Mouse (Mus musculus): ENCODE data around the gene Tshr.
A peak's percentile ranks its signal among the peaks of the same experiment; 100 is the strongest.
"Not testable (repeated sequence)": the region's sequence is repeated elsewhere in the genome, so short reads cannot be mapped to it uniquely, and the experiment has no call there.

Tshr gene

GRCm38 (mm10) chr12:91500475-91500874 lies 116.1 kb downstream of the Tshr start:
- no peak for DNase-seq (ENCODE audit: low read depth, low spot score)

DNA sequence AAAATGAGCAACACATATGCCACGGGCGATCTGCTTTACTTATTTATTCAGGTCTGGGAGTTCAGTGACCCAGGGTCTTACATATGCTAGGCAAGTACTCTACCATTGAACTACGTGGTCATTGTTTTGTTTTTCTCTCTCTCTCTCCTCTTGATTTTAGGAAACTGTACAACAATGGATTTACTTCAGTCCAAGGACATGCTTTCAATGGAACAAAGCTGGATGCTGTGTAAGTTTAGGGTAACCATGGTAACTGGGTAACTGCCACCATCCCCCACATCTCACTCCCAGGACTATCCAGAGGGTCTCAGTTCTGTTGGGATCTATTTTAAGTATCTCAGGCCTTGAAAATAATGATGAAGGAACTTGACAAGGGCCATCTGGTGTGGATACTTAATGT lies 127.4 kb downstream of the Tshr start:
- no peak for DNase-seq (ENCODE audit: low read depth, low spot score)

GRCm38 (mm10) chr12:91513980-91514379 lies 129.6 kb downstream of the Tshr start:
- peak; percentile 31 for DNase-seq (ENCODE audit: low read depth, low spot score)

- DNase-seq (ENCODE audit: low read depth, low spot score), result no peak
Observed at GRCm38 (mm10) chr12:91517808-91518207, 133.4 kb downstream of the Tshr start.

GRCm38 (mm10) chr12:91523626-91524025 lies 139.3 kb downstream of the Tshr start:
- no peak for DNase-seq (ENCODE audit: low read depth, low spot score)

DNA sequence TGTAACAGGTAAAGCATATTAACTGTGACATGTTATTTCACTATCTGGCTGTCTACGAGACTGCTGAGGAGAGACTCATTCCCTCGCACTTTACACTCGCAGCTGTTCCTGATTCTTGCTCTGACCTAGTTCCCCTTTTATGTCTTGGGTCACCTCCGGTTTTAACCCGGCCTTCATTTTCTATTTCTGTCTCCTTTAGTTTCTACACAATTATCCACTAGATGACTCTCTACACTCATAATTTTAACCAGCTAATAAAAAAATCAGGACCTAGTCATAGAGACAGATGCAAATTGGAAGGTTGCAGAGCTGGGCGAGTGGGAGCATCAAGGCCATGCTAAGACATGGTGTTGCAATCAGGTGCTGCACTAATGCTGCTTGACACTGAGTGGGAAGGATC lies 150.2 kb downstream of the Tshr start:
- DNase-seq (ENCODE audit: low read depth, low spot score), result no peak

- DNase-seq (ENCODE audit: low read depth, low spot score), result no peak
Observed at GRCm38 (mm10) chr12:91540202-91540601, 155.8 kb downstream of the Tshr start.

- no peak for DNase-seq (ENCODE audit: low read depth, low spot score)
Observed at GRCm38 (mm10) chr12:91549471-91549870, 165.1 kb downstream of the Tshr start.

GRCm38 (mm10) chr12:91551773-91552526 lies 167.6 kb downstream of the Tshr start:
- DNase-seq (ENCODE audit: low read depth, low spot score), result peak; percentile 62

DNA sequence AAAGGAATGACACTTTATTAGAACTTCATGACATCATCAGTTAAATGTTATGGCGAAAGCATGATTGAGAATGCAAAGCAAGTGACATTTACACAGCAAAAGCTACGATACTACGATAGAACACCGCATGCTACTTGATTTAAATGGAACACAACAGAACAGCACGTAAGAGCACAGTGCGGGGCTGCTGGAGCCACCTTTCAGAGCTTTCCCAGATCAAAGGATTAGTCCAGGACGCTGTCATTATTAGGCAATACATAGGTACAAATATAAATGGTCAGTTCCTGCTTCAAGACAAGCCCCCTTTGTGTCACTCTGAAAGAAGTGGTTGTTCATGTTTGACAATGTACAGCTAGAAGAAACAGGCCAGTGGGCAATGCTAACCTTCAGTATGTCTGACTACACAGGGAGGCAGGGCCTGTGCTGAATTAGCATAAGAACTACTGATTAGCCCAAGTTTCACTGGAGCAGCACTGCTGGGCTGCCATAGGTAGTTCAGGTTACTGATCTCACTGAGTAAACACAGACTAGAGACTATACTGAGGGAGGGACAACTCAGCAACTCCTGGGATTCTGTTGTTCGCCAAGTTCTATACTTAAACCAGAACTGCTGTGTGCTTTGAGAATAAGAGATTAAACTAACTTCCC lies 173.1 kb downstream of the Tshr start:
- DNase-seq (ENCODE audit: low read depth, low spot score), result not testable (repeated sequence)

- DNase-seq (ENCODE audit: low read depth, low spot score), result not testable (repeated sequence)
Observed at GRCm38 (mm10) chr12:91558152-91558551, 173.8 kb downstream of the Tshr start.

- no peak for DNase-seq (ENCODE audit: low read depth, low spot score)
Observed at GRCm38 (mm10) chr12:91567145-91567544, 182.8 kb downstream of the Tshr start.

DNA sequence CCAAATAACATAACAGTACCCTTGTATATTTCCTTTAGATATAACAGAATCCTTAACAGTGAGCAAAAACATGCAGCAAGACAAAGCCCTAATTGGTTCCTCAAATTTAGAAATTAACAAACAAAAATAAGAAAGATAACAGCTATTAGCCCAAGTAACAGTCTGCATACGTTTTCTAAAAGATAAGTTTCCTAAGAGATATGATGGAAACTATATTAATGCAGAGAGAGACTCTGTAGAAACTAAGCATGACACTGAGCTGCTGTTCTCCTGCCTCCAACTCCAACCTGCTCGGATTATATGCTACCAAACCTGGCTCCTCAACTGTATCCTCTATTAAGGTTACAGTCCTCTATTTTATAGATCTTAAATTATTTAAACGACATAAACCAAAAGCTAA lies 184.9 kb downstream of the Tshr start:
- DNase-seq (ENCODE audit: low read depth, low spot score), result no peak

GRCm38 (mm10) chr12:91571708-91572107 lies 187.3 kb downstream of the Tshr start:
- no peak for DNase-seq (ENCODE audit: low read depth, low spot score)

- no peak for DNase-seq (ENCODE audit: low read depth, low spot score)
Observed at GRCm38 (mm10) chr12:91579665-91580064, 195.3 kb downstream of the Tshr start.

DNA sequence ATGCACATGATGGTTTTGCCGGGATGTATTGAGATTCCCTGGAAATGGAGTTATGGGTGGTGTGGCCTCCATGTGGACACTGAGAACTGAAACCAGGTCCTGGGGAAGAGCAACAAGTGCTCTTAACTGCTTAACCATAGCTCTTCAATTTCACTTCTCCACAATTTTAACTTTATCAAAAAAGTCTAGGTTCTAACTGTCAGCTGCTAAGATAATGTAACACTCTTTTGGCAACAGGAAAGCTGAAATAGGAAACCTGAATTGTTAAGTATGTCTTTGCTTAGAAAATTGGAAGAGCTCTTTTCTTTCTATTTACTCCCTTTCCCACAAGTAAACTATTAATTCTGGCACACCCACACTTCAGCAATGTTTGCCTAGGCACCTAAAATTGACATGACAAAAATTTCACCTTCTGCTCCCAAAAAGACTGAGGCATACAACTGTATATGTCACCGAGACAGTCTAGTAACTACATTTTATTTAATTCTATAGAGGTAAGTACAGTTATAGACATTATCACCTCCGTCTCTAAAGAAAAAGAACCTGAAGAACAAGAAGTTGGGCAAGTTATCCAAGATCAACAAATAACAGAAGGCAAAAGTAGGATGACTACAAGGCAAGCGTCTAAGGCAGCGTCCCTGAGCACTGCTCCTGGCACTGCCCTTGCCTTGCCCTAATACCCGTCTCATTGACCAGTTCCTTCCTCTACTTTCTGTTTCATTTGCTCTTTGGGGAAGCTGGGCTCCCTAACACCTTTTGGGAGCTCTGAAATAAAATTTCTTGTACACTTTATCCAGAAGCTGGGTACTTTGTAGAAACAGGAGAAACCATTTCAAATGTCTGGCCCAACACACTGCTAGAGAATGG lies 197.1 kb downstream of the Tshr start:
- DNase-seq (ENCODE audit: low read depth, low spot score), result no peak

GRCm38 (mm10) chr12:91582362-91583002 lies 198.1 kb downstream of the Tshr start:
- no peak for DNase-seq (ENCODE audit: low read depth, low spot score)

DNA sequence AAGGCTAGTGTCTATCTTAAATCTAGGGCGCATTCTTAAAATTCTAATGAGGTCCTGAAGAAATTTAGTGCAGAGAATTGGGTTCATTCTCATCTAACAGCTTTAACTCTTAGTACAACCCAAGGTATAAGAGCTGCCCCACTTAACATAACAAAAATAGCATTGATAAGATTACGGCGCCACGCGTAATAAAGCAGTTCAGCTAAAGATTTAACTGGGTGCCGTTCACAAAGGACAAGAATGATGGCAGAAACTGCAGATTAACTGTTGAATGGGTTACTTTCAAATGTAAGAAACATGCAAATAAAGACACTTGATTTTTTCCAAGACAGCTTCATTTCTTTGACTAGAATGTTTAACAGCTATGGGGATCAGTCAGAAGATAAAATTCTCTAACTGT lies 199.0 kb downstream of the Tshr start:
- DNase-seq (ENCODE audit: low read depth, low spot score), result no peak

DNA sequence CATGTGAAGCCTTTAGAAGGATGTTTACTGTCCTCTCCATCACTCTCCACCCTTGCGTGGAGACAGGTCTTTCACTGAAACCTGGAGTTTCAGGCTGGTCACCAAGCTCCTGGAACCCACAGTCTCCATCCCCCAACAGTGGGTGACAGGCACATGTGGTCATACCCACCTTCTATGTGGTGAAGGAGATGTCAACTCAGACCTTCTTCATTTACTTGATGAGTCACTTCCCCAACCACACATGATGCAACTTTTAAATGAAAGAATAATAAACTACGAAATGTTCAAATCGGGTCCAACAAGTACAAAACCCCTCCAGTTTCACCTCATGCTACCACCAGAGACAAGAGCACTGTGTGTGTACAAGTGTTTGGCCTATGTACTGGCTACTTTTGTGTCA lies 200.8 kb downstream of the Tshr start:
- no peak for DNase-seq (ENCODE audit: low read depth, low spot score)

- not testable (repeated sequence) for DNase-seq (ENCODE audit: low read depth, low spot score)
Observed at GRCm38 (mm10) chr12:91585815-91586214, 201.5 kb downstream of the Tshr start.

DNA sequence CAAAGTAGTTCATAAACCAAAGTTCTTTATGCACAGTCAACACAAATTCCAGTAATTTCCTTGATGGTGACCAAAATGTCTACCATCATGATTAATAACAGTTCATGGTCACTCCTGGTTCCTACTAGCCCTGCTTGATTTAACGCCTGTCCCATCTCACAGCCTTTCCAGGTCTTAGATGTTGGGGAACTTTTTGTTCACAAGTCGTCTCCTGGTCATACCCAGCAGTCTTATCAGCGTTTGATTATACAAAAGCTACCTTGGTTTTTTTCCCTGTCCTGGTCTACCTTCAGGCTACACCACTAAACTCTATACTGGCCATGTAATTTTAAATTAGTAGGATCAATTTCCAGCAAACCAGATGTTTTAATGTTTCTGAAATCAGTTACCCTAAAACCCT lies 202.7 kb downstream of the Tshr start:
- DNase-seq (ENCODE audit: low read depth, low spot score), result no peak

DNA sequence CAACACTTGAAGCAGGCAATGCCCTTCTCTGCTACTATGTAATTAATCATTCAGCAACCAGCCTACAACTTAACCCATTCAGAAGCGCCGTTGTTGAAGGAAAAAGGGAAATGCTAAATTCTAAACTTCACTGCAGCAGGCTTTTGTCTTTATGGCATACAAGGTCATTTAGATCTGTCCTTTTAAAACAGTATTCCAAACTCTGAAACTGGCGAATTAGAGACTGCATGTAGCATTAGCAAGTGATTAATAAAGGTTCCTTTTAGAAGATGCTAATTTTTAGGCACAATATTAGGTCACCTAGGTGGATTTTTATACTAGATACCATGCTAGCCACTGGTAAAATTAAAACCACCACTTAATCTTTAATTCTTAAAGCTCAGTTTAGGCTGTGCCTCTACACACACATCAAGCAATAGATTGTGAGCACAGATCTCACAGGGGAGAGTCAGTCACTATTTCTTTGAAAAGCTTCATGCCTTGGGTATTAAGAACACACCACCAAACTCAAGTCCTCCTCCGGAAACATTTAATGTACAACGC lies 203.2 kb downstream of the Tshr start:
- DNase-seq (ENCODE audit: low read depth, low spot score), result no peak

Measured in telencephalon, adult 2 months (tissue).